Mouse (Mus musculus): ENCODE results near the gene 1520401A03Rik.

1520401A03Rik gene

GRCm38 (mm10) chr17:23704741-23705140, 17.8 kb downstream of the 1520401A03Rik start:
- no peak for DNase-seq (ENCODE audit: extremely low read depth, low read depth)

- DNase-seq (ENCODE audit: extremely low read depth, low read depth): no peak
Observed at GRCm38 (mm10) chr17:23703301-23703700, 19.3 kb downstream of the 1520401A03Rik start.

- peak; percentile 82 for DNase-seq (ENCODE audit: extremely low read depth, low read depth)
Observed at GRCm38 (mm10) chr17:23700079-23700478, 22.5 kb downstream of the 1520401A03Rik start.

- no peak for DNase-seq (ENCODE audit: extremely low read depth, low read depth)
Observed at GRCm38 (mm10) chr17:23699131-23700077, 23.2 kb downstream of the 1520401A03Rik start.

- DNase-seq (ENCODE audit: extremely low read depth, low read depth): no peak
Observed at GRCm38 (mm10) chr17:23695801-23696200, 26.8 kb downstream of the 1520401A03Rik start.

GRCm38 (mm10) chr17:23694491-23694890, 28.1 kb downstream of the 1520401A03Rik start:
- no peak for DNase-seq (ENCODE audit: extremely low read depth, low read depth)

- DNase-seq (ENCODE audit: extremely low read depth, low read depth): no peak
Observed at GRCm38 (mm10) chr17:23683856-23684672, 38.5 kb downstream of the 1520401A03Rik start, which contains the start of gene Cldn9. Gene Cldn9 (minus strand): TSS chr17:23684026.

GRCm38 (mm10) chr17:23683226-23683625, 39.4 kb downstream of the 1520401A03Rik start:
- DNase-seq (ENCODE audit: extremely low read depth, low read depth): no peak

- DNase-seq (ENCODE audit: extremely low read depth, low read depth): no peak
Observed at GRCm38 (mm10) chr17:23682530-23682929, 40.1 kb downstream of the 1520401A03Rik start.

- DNase-seq (ENCODE audit: extremely low read depth, low read depth): no peak
Observed at GRCm38 (mm10) chr17:23682092-23682491, 40.5 kb downstream of the 1520401A03Rik start.

- DNase-seq (ENCODE audit: extremely low read depth, low read depth): no peak
Observed at GRCm38 (mm10) chr17:23681086-23681485, 41.5 kb downstream of the 1520401A03Rik start.

GRCm38 (mm10) chr17:23680336-23680735, 42.2 kb downstream of the 1520401A03Rik start:
- DNase-seq (ENCODE audit: extremely low read depth, low read depth): no peak

GRCm38 (mm10) chr17:23679127-23679835, 43.3 kb downstream of the 1520401A03Rik start, which contains the start of gene Cldn6:
Gene Cldn6 (plus strand): TSS chr17:23679249.
- DNase-seq (ENCODE audit: extremely low read depth, low read depth): no peak

GRCm38 (mm10) chr17:23677236-23677679, 45.3 kb downstream of the 1520401A03Rik start, which contains the start of gene Tnfrsf12a:
Gene Tnfrsf12a (minus strand): TSS chr17:23677468.
- DNase-seq (ENCODE audit: extremely low read depth, low read depth): peak; percentile 71

GRCm38 (mm10) chr17:23676473-23677031, 46.0 kb downstream of the 1520401A03Rik start:
- DNase-seq (ENCODE audit: extremely low read depth, low read depth): no peak

- DNase-seq (ENCODE audit: extremely low read depth, low read depth): peak; percentile 77
Observed at GRCm38 (mm10) chr17:23675564-23676281, 46.9 kb downstream of the 1520401A03Rik start.

GRCm38 (mm10) chr17:23675127-23675526, 47.5 kb downstream of the 1520401A03Rik start:
- no peak for DNase-seq (ENCODE audit: extremely low read depth, low read depth)

- no peak for DNase-seq (ENCODE audit: extremely low read depth, low read depth)
Observed at GRCm38 (mm10) chr17:23674271-23674952, 48.2 kb downstream of the 1520401A03Rik start.

- peak; percentile 96 for DNase-seq (ENCODE audit: extremely low read depth, low read depth)
Observed at GRCm38 (mm10) chr17:23673424-23674073, 49.0 kb downstream of the 1520401A03Rik start, which contains the start of the genes Hcfc1r1 and Thoc6. Gene Hcfc1r1 (plus strand): TSS chr17:23673596. Gene Thoc6 (minus strand): TSS chr17:23673882.
